Mouse (Mus musculus) stomach, postnatal 0 days (tissue): Measurements from ENCODE around the gene Mfsd1.

Source experiments
- CTCF ChIP-seq: IDR thresholded peaks from 2 replicates; pipeline ENCODE4 v1.5.1; 2016; ENCODE audit warnings: antibody characterized with exemption, low read depth, mild to moderate bottlenecking, moderate library complexity
- EP300 ChIP-seq: optimal IDR thresholded peaks from 2 replicates; pipeline ENCODE3; 2016; ENCODE audit warnings: antibody characterized with exemption

DNA sequence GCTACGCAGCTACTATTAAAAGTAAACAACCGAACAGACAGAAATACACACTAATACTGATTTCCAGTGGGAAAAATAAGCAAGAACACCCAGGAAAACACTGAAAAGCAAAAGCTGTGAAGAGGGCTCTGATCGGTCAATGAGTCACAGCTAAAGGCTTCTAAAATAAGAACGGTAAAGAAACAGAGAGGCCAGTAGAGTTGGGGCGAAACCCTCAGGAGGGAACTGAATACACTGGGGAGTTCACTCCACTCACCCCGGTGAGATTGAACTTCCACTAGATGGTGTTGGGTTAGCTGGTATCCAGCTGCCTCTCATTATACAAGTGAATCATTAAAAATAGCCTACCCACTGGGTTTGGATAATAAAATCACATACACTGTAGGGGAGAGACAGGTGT is 5.8 kb upstream of the Mfsd1 start:
- no peak for TF ChIP-seq CTCF
- TF ChIP-seq EP300: no peak
